Mouse (Mus musculus) neutrophil, adult 5-6 weeks (primary cell): ENCODE measurements around the gene Tmem174. TPM values are rescaled to one million over a fixed set of nuclear protein-coding genes. Genes with fewer than 3 reads are reported as not detected.

ENCODE experiments used
- ATAC-seq: fragments of 151-379, 151-347 bp; 2 replicates; pipeline ENCODE4 v1.8.0; 2017; ENCODE audit warnings: mild to moderate bottlenecking, moderate TSS enrichment; ENCODE audit not compliant: insufficient number of reproducible peaks, poor library complexity, low FRiP score, severe bottlenecking; ENCODE audit errors: extremely low read depth
- total RNA-seq: library from RNA; stranded (forward); fragments of 200-1000 nt; gene quantifications from 2 replicates; pipeline ENCODE4 v1.2.3, GENCODE M21; 2017

The Tmem174 gene
- total RNA-seq, 1 experiment from 2014 or later = not detected

DNA sequence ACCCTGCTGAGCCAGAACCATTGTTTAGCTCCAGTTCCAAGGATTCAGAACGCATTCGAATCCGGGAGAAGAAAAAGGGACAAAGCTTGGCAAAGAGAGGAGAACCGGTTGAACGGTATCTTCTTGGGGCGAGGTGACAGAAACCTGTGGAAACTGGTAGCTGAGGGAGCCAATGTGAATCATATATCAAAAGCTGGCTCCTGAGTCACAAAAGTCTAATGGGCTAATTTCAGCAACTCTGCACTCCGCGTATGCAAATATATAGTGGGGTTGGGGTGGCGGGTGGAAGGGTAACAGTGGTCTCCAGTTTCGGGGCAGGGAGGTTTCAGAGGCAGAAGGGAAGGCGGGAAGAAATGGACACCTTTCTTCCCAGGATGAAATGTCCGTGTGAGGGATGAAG lies 48.7 kb downstream of the Tmem174 start:
- ATAC-seq = no peak

GRCm38 (mm10) chr13:98587639-98588038 lies 49.6 kb downstream of the Tmem174 start:
- ATAC-seq = no peak

GRCm38 (mm10) chr13:98586817-98587575 lies 50.2 kb downstream of the Tmem174 start:
- ATAC-seq = no peak

Other genes starting within 250 kb of the Tmem174 start
- gene Gm10320, start 145.4 kb downstream of the Tmem174 start, total RNA-seq = not detected in 2 replicates
- not detected in 2 replicates for gene Tmem171, start 57.4 kb upstream of the Tmem174 start, total RNA-seq
- gene Fcho2, start 178.0 kb upstream of the Tmem174 start, total RNA-seq = 81.6 and 93.2 TPM in 2 replicates